Mouse (Mus musculus) MEL (cell line): ENCODE data around the gene Fdxacb1. TPM values are rescaled to one million over a fixed set of nuclear protein-coding genes. Genes with fewer than 3 reads are reported as not detected.

ENCODE experiments used
- DNase-seq: peaks from one replicate; pipeline ENCODE4 v3.0.0; 2011; ENCODE audit warnings: low read depth, low spot score
- H3K27ac ChIP-seq: 2 replicates; pipeline ENCODE4 v1.5.1; 2012; ENCODE audit warnings: low read depth, mild to moderate bottlenecking, control low read depth, low read length, moderate library complexity; ENCODE audit not compliant: control insufficient read depth
- H3K27me3 ChIP-seq, 2 experiments: fragments of 150-350 bp in 1 of 2; sonication (generic) in 1 of 2; 2 replicates each; pipeline ENCODE4 v1.6.1; 2012; ENCODE audit warnings: low read length in 2 of 2, mild to moderate bottlenecking in 2 of 2, improper control_type of control experiment in 1 of 2, moderate library complexity in 1 of 2; ENCODE audit not compliant: insufficient read depth in 2 of 2, control insufficient read depth in 1 of 2
- H3K36me3 ChIP-seq, 2 experiments: 2 replicates each; pipeline ENCODE4 v1.6.1; 2012 to 2014; ENCODE audit warnings: low read length in 2 of 2, improper control_type of control experiment in 1 of 2, inconsistent platforms in 1 of 2, mild to moderate bottlenecking in 1 of 2; ENCODE audit not compliant: insufficient read depth in 2 of 2, control insufficient read depth in 1 of 2
- H3K4me1 ChIP-seq, 2 experiments: fragments of 150-350 bp in 1 of 2; sonication (generic) in 1 of 2; 2 replicates each; pipeline ENCODE4 v1.6.1; 2012; ENCODE audit warnings: low read length in 2 of 2, improper control_type of control experiment in 1 of 2, mild to moderate bottlenecking in 1 of 2; ENCODE audit not compliant: insufficient read depth in 2 of 2, control insufficient read depth in 1 of 2
- H3K4me3 ChIP-seq, 2 experiments: fragments of 150-350 bp in 1 of 2; sonication (generic) in 1 of 2; 2 replicates each; pipeline ENCODE4 v1.5.1; 2012; ENCODE audit warnings: low read depth in 2 of 2, low read length in 2 of 2, mild to moderate bottlenecking in 2 of 2, moderate library complexity in 2 of 2, control low read depth in 1 of 2, improper control_type of control experiment in 1 of 2; ENCODE audit not compliant: control insufficient read depth in 1 of 2, insufficient read depth in 1 of 2
- H3K79me2 ChIP-seq: 2 replicates; pipeline ENCODE4 v1.6.1; 2012; ENCODE audit warnings: mild to moderate bottlenecking, low read length, moderate library complexity; ENCODE audit not compliant: control insufficient read depth, poor library complexity, insufficient read depth
- H3K9ac ChIP-seq: 2 replicates; pipeline ENCODE4 v1.6.1; 2012; ENCODE audit warnings: low read depth, mild to moderate bottlenecking, control low read depth, low read length, moderate library complexity; ENCODE audit not compliant: control insufficient read depth, poor library complexity, severe bottlenecking
- H3K9me3 ChIP-seq: fragments of 150-350 bp; sonication (generic); replicated peaks from 2 replicates; pipeline ENCODE4 v1.6.1; 2012; ENCODE audit warnings: mild to moderate bottlenecking, low read length, improper control_type of control experiment, moderate library complexity; ENCODE audit not compliant: insufficient read depth
- BHLHE40 ChIP-seq: IDR thresholded peaks from 2 replicates; pipeline ENCODE4 v1.6.1; 2012; ENCODE audit warnings: low read depth, mild to moderate bottlenecking, inconsistent platforms, low read length, improper control_type of control experiment, borderline replicate concordance
- CHD1 ChIP-seq: IDR thresholded peaks from 2 replicates; pipeline ENCODE4 v1.6.1; 2012; ENCODE audit warnings: low read depth, mild to moderate bottlenecking, inconsistent platforms, low read length, improper control_type of control experiment
- CHD2 ChIP-seq: IDR thresholded peaks from 2 replicates; pipeline ENCODE4 v1.6.1; 2011; ENCODE audit warnings: low read length, improper control_type of control experiment
- CTCF ChIP-seq, 3 experiments: IDR thresholded peaks in 2 of 3; conservative IDR thresholded peaks in 1 of 3; 2 replicates each; pipeline ENCODE4 v1.5.1; 2011 to 2012; ENCODE audit warnings: low read length in 3 of 3, low read depth in 2 of 3, mild to moderate bottlenecking in 2 of 3, improper control_type of control experiment in 1 of 3, inconsistent platforms in 1 of 3, mixed read lengths in 1 of 3, moderate library complexity in 1 of 3; ENCODE audit not compliant: control insufficient read depth in 1 of 3, insufficient read depth in 1 of 3, poor library complexity in 1 of 3, severe bottlenecking in 1 of 3
- E2F4 ChIP-seq: IDR thresholded peaks from 2 replicates; pipeline ENCODE4 v1.6.1; 2011; ENCODE audit warnings: low read depth, low read length, improper control_type of control experiment, borderline replicate concordance
- ELF1 ChIP-seq: IDR thresholded peaks from 2 replicates; pipeline ENCODE4 v1.6.1; 2014; ENCODE audit warnings: low read depth, mild to moderate bottlenecking, inconsistent platforms, low read length, improper control_type of control experiment, moderate library complexity
- EP300 ChIP-seq, 2 experiments: IDR thresholded peaks; 2 replicates each; pipeline ENCODE4 v1.6.1; 2011; ENCODE audit warnings: improper control_type of control experiment in 2 of 2, low read length in 2 of 2, low read depth in 1 of 2, mild to moderate bottlenecking in 1 of 2
- ETS1 ChIP-seq: IDR thresholded peaks from 2 replicates; pipeline ENCODE4 v1.6.1; 2012; ENCODE audit warnings: low read depth, mild to moderate bottlenecking, inconsistent platforms, low read length, improper control_type of control experiment, moderate library complexity
- GABPA ChIP-seq: IDR thresholded peaks from 2 replicates; pipeline ENCODE4 v1.6.1; 2012; ENCODE audit warnings: low read depth, mild to moderate bottlenecking, inconsistent platforms, low read length, improper control_type of control experiment, moderate library complexity
- GATA1 ChIP-seq: IDR thresholded peaks from 2 replicates; pipeline ENCODE4 v1.6.1; 2011; ENCODE audit warnings: low read depth, low read length, improper control_type of control experiment
- HCFC1 ChIP-seq: IDR thresholded peaks from 2 replicates; pipeline ENCODE4 v1.6.1; 2012; ENCODE audit warnings: low read depth, mild to moderate bottlenecking, inconsistent platforms, low read length, improper control_type of control experiment, moderate library complexity
- JUND ChIP-seq: IDR thresholded peaks from 2 replicates; pipeline ENCODE4 v1.6.1; 2011; ENCODE audit warnings: low read depth, mild to moderate bottlenecking, improper control_type of control experiment, low read length
- MAX ChIP-seq: IDR thresholded peaks from 2 replicates; pipeline ENCODE4 v1.6.1; 2011; ENCODE audit warnings: low read length, improper control_type of control experiment
- MAZ ChIP-seq: IDR thresholded peaks from 2 replicates; pipeline ENCODE4 v1.6.1; 2012; ENCODE audit warnings: low read depth, mild to moderate bottlenecking, inconsistent platforms, low read length, improper control_type of control experiment
- MXI1 ChIP-seq: IDR thresholded peaks from 2 replicates; pipeline ENCODE4 v1.6.1; 2011; ENCODE audit warnings: mild to moderate bottlenecking, low read depth, low read length, improper control_type of control experiment
- MYC ChIP-seq: IDR thresholded peaks from 2 replicates; pipeline ENCODE4 v1.6.1; 2011; ENCODE audit warnings: low read depth, mild to moderate bottlenecking, low read length, improper control_type of control experiment, moderate library complexity
- NELFE ChIP-seq: IDR thresholded peaks from 2 replicates; pipeline ENCODE4 v1.6.1; 2011; ENCODE audit warnings: low read depth, low read length, improper control_type of control experiment
- POLR2A ChIP-seq, 2 experiments: IDR thresholded peaks; 2 replicates each; pipeline ENCODE4 v1.6.1; 2011 to 2012; ENCODE audit warnings: low read length in 2 of 2, mild to moderate bottlenecking in 2 of 2, control low read depth in 1 of 2, improper control_type of control experiment in 1 of 2, low read depth in 1 of 2, moderate library complexity in 1 of 2; ENCODE audit not compliant: control insufficient read depth in 1 of 2, insufficient read depth in 1 of 2, poor library complexity in 1 of 2
- POLR2AphosphoS5 ChIP-seq: IDR thresholded peaks from 2 replicates; pipeline ENCODE4 v1.6.1; 2012; ENCODE audit warnings: low read depth, borderline replicate concordance, mild to moderate bottlenecking, inconsistent platforms, low read length, moderate library complexity, mixed read lengths
- RAD21 ChIP-seq: IDR thresholded peaks from 2 replicates; pipeline ENCODE4 v1.6.1; 2011; ENCODE audit warnings: mild to moderate bottlenecking, low read depth, low read length, improper control_type of control experiment
- RCOR1 ChIP-seq: IDR thresholded peaks from 2 replicates; pipeline ENCODE4 v1.6.1; 2012; ENCODE audit warnings: low read depth, mild to moderate bottlenecking, inconsistent platforms, low read length, improper control_type of control experiment
- SIN3A ChIP-seq: IDR thresholded peaks from 2 replicates; pipeline ENCODE4 v1.6.1; 2012; ENCODE audit warnings: low read length, improper control_type of control experiment, inconsistent platforms
- SMC3 ChIP-seq: IDR thresholded peaks from 2 replicates; pipeline ENCODE4 v1.6.1; 2011; ENCODE audit warnings: low read depth, low read length, improper control_type of control experiment
- TAL1 ChIP-seq: IDR thresholded peaks from 2 replicates; pipeline ENCODE4 v1.6.1; 2012; ENCODE audit warnings: mild to moderate bottlenecking, inconsistent platforms, low read length, moderate library complexity, mixed read lengths
- TBP ChIP-seq: IDR thresholded peaks from 2 replicates; pipeline ENCODE4 v1.8.0; 2011; ENCODE audit warnings: low read depth, low read length, improper control_type of control experiment
- TCF12 ChIP-seq: IDR thresholded peaks from 2 replicates; pipeline ENCODE4 v1.6.1; 2014; ENCODE audit warnings: low read depth, mild to moderate bottlenecking, inconsistent platforms, low read length, improper control_type of control experiment, moderate library complexity
- UBTF ChIP-seq: IDR thresholded peaks from 2 replicates; pipeline ENCODE4 v1.6.1; 2012; ENCODE audit warnings: low read depth, mild to moderate bottlenecking, inconsistent platforms, low read length, improper control_type of control experiment, moderate library complexity, borderline replicate concordance; ENCODE audit not compliant: insufficient read depth
- USF1 ChIP-seq: IDR thresholded peaks from 2 replicates; pipeline ENCODE4 v1.6.1; 2014; ENCODE audit warnings: low read depth, mild to moderate bottlenecking, inconsistent platforms, low read length, improper control_type of control experiment, moderate library complexity
- USF2 ChIP-seq, 2 experiments: IDR thresholded peaks; 2 replicates each; pipeline ENCODE4 v1.6.1; 2011 to 2012; ENCODE audit warnings: improper control_type of control experiment in 2 of 2, low read length in 2 of 2, borderline replicate concordance in 1 of 2, inconsistent platforms in 1 of 2, low read depth in 1 of 2, mild to moderate bottlenecking in 1 of 2; ENCODE audit not compliant: insufficient read depth in 1 of 2
- ZC3H11A ChIP-seq: IDR thresholded peaks from 2 replicates; pipeline ENCODE4 v1.6.1; 2012; ENCODE audit warnings: low read depth, mild to moderate bottlenecking, inconsistent platforms, low read length, improper control_type of control experiment
- ZMIZ1 ChIP-seq: IDR thresholded peaks from 2 replicates; pipeline ENCODE4 v1.6.1; 2012; ENCODE audit warnings: low read depth, mild to moderate bottlenecking, inconsistent platforms, low read length, improper control_type of control experiment, moderate library complexity
- ZNF384 ChIP-seq: IDR thresholded peaks from 2 replicates; pipeline ENCODE4 v1.6.1; 2012; ENCODE audit warnings: low read depth, mild to moderate bottlenecking, inconsistent platforms, low read length, improper control_type of control experiment
- polyA plus RNA-seq, 2 experiments: library from polyadenylated mRNA; stranded (reverse) in 1 of 2; unstranded in 1 of 2; fragments of >175 nt in 1 of 2; fragments of >200 nt in 1 of 2; gene quantifications; 2 replicates each; pipeline versions ENCODE4 v1.2.1 to v1.2.4; 2012; ENCODE audit warnings: low replicate concordance in 2 of 2, low read depth in 1 of 2; ENCODE audit not compliant: insufficient read length in 2 of 2, insufficient read depth in 1 of 2, missing spikeins in 1 of 2
- total RNA-seq: library from RNA; depleted of rRNA; stranded (reverse); fragments of 300-350 nt; gene quantifications from 2 replicates; pipeline ENCODE4 v1.2.3, GENCODE M21; 2012

Fdxacb1 gene
- total and polyA plus RNA-seq, 3 experiments = 6.5 to 9.7 TPM; not detected in 1

DNA sequence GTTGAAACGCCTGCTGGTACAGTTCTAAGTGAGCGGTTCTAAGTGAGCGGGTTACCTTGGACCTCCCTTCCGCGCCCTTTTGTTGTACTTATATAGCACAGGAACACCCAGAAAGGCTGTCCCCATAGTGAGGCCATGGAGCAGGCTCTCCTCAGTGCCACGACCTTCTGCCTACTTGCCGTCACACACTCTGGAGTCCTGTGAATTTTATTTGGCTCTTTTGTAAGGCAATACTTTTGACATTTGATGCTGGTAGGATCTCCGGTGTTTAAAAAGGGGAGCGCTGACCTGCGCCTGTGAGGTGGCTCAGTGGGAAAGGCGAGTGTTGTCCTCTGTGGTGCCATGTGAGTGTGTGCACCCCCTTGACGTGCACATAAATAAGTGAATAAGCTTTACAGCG lies 41.1 kb downstream of the Fdxacb1 start:
- Histone ChIP-seq H3K79me2 (no peaks in the 10 kb centered on the region), H3K4me3 (no peak overlapping the region), H3K27ac (no peak overlapping the region), H3K36me3 (peaks cover 0 to 23% of the 10 kb centered on the region in 2 experiments; a peak in 2 of 4 replicates), H3K9me3 (no peaks in the 10 kb centered on the region), H3K4me1 (peaks cover 2 to 20% of the 10 kb centered on the region in 2 experiments), H3K27me3 (no peaks in the 10 kb centered on the region), H3K9ac (no peak overlapping the region)
- no peak for TF ChIP-seq E2F4
- TF ChIP-seq JUND = no peak
- TF ChIP-seq CTCF (IDR thresholded peaks at IDR 0.05 in 2 of 3, conservative IDR thresholded peaks at IDR 0.05 in 1 of 3; ENCODE audit: control insufficient read depth in 1 of 3, insufficient read depth in 1 of 3, low read depth in 2 of 3, low read length in 3 of 3, poor library complexity in 1 of 3, severe bottlenecking in 1 of 3) = no peak
- DNase-seq = no peak

- DNase-seq = peak; percentile 90
- no peaks in the 10 kb centered on the region for H3K79me2 ChIP-seq
- H3K9me3 ChIP-seq = no peaks in the 10 kb centered on the region
- peak overlapping the region in 1 of 2 experiments; percentile 31; a peak in 1 of 4 replicates for H3K4me3 ChIP-seq
- peak overlapping the region; percentile 27; the same call in 1 of the 2 replicates for H3K9ac ChIP-seq
- no peaks in the 10 kb centered on the region for H3K27me3 ChIP-seq
- peaks cover 2 to 20% of the 10 kb centered on the region in 2 experiments for H3K4me1 ChIP-seq
- peak overlapping the region; percentile 98 for H3K27ac ChIP-seq
- H3K36me3 ChIP-seq = peaks cover 0 to 23% of the 10 kb centered on the region in 2 experiments; a peak in 2 of 4 replicates
- TF ChIP-seq USF1 (no peak), ZC3H11A (no peak), POLR2AphosphoS5 (no peak), MAX (peak; percentile 66), CHD2 (no peak), E2F4 (no peak), TAL1 (peak; percentile 92), HCFC1 (no peak), SIN3A (peak; percentile 75), MYC (peak; percentile 81), EP300 (IDR thresholded peaks at IDR 0.05; ENCODE audit: low read depth in 1 of 2, low read length in 2 of 2) (peak; percentile 96), MAZ (no peak), TBP (no peak), MXI1 (peak; percentile 68), GATA1 (peak; percentile 95), GABPA (no peak), UBTF (no peak), BHLHE40 (0 out of 2 replicates have a peak, but pooled peaks have one; percentile 18), CHD1 (no peak), ETS1 (peak; percentile 74), ELF1 (0 out of 2 replicates have a peak, but pooled peaks have one; percentile 13), RAD21 (no peak), RCOR1 (peak; percentile 80), SMC3 (no peak), TCF12 (peak; percentile 93), USF2 (IDR thresholded peaks at IDR 0.05; ENCODE audit: borderline replicate concordance in 1 of 2, insufficient read depth in 1 of 2, low read depth in 1 of 2, low read length in 2 of 2) (no peak), ZMIZ1 (no peak), ZNF384 (no peak), JUND (no peak), NELFE (no peak), POLR2A (IDR thresholded peaks at IDR 0.05; ENCODE audit: control insufficient read depth in 1 of 2, insufficient read depth in 1 of 2, low read depth in 1 of 2, low read length in 2 of 2, poor library complexity in 1 of 2) (no peak)
These were observed 43.2 kb downstream of the Fdxacb1 start for GRCm38 (mm10) chr9:50811187-50811586.
